Mouse (Mus musculus) heart, postnatal 0 days (tissue): Measurements from ENCODE around the gene Ampd2.

Source experiments
- CTCF ChIP-seq: IDR thresholded peaks from 2 replicates; pipeline ENCODE4 v1.5.1; 2016; ENCODE audit warnings: antibody characterized with exemption, control low read depth, low read depth
- EP300 ChIP-seq: IDR thresholded peaks from 2 replicates; pipeline ENCODE4 v1.6.1; 2016; ENCODE audit warnings: antibody characterized with exemption, low read depth

DNA sequence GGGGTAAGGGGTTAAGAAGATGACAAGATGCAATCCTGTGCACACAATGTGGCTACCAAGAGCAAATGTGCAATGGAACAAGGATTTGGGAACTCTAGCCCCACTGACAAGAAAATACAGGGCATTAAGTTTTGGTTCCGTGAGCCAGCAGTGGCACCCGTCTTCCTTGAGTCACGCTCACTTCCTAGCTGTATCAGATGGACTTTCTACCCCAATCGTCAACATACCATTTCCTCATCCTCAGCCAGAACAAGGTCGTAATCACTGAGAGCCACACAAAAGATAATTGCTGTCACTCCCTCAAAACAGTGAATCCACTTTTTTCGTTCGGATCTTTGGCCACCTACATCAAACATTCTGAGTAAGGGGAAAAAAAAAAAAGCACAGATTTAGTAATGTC is 25.8 kb upstream of the Ampd2 start:
- TF ChIP-seq EP300: no peak
- TF ChIP-seq CTCF: no peak
